Mouse (Mus musculus) inflammation-experienced regulatory T-cells, adult 16 weeks (primary cell): Measurements from ENCODE around the gene Wfdc15b. TPM values are rescaled to one million over a fixed set of nuclear protein-coding genes. Genes with fewer than 3 reads are reported as not detected.

Experiments
- polyA plus RNA-seq: library from polyadenylated mRNA; unstranded; fragments of 100-300 nt; shearing (Covaris generic); gene quantifications from one replicate; pipeline ENCODE4 v1.2.1, GENCODE M21; 2017

The Wfdc15b gene
- polyA plus RNA-seq, result not detected

GRCm38 (mm10) chr2:164221522-164221921 lies at the start of gene Wfdc15b:
Gene Wfdc15b (minus strand): TSS chr2:164221660.

DNA sequence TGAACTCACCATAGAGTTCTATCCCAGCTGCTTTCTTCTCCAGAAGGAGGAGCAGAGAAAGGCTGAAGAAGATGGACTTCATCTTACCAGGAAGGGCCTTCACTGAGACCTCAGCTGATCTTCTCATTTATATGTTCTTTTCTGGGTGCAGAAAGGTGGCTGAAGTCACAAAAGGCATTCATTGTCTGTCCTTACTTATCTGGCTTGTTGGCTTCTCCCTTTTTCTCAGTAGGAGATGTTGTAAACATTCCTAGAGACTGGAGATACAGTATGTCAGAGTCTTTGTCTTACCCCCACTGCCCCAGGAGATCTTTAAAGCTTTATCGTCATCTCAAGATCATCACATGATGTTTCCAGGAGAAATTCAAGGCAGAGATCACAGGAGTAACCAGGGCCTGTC lies 35.1 kb upstream of the Wfdc15b start, which contains the start of gene Svs3b:
Svs3b (minus strand) TSS at position 101 of the 400 bp plus-strand sequence.

GRCm38 (mm10) chr2:164238366-164238765 lies 16.9 kb upstream of the Wfdc15b start, which contains the start of gene Svs2:
Gene Svs2 (minus strand): TSS chr2:164238466.

GRCm38 (mm10) chr2:164199626-164200327 lies 21.7 kb downstream of the Wfdc15b start, which contains the start of gene Wfdc15a:
Gene Wfdc15a (minus strand): TSS chr2:164200130.

DNA sequence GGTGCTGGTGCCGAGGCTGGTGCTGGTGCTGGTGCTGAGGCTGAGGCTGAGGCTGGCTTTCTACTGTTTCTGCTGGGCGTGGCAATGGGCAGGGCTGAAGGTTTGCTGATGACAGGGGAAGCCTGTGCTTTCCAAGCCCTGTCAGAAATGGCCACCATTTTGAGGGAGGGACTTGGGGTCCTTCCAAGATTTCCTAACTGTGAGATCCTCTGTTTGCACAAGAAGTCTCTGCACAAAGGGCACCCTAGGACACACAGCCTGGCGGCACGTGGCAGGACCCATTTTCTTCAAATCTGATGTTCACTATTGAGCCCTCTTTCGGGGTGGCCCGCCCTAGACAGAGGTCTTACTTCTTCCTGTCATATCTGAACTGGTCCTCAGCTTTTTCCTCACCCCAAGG lies 30.9 kb downstream of the Wfdc15b start, which contains the start of gene Wfdc12:
Wfdc12 (minus strand) TSS at position 33 of the 400 bp plus-strand sequence.

GRCm38 (mm10) chr2:164182692-164183255 lies 38.7 kb downstream of the Wfdc15b start, which contains the start of gene Wfdc5:
Gene Wfdc5 (minus strand): TSS chr2:164182742.

DNA sequence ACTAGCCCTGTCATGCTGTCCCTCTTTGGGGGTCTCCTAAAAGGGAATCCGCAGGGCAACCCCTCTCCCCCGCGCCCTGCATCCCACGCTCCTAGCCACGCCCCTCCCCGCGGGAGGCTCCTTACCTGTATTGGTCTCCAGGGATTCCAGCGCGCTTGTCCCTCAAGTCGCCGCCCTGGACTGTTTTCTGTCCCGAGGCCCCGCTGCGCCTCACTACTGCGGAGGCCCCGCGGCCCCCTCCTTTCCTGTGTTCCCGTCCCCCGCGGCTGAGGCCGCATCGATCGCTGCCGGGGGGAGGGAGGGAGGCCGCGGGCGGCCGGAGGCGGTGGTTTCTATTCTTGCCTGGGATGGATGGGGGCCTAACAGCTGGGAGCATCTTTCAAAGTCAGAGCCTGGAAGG lies 50.6 kb downstream of the Wfdc15b start, which contains the start of gene Kcns1:
Kcns1 (minus strand) TSS at position 212 of the 400 bp plus-strand sequence.

Other genes starting within 250 kb of the Wfdc15b start
- gene Ywhab, start 226.7 kb downstream of the Wfdc15b start, polyA plus RNA-seq, result 92.4 TPM
- gene Pabpc1l, start 196.2 kb downstream of the Wfdc15b start, polyA plus RNA-seq, result 1.9 TPM
- 300 TPM for gene Stk4, start 151.3 kb downstream of the Wfdc15b start, polyA plus RNA-seq
- gene Tomm34, start 150.5 kb downstream of the Wfdc15b start, polyA plus RNA-seq, result 143 TPM
- not detected for gene Kcns1, start 50.5 kb downstream of the Wfdc15b start, polyA plus RNA-seq
- gene Wfdc5, start 38.9 kb downstream of the Wfdc15b start, polyA plus RNA-seq, result not detected
- gene Wfdc12, start 31.1 kb downstream of the Wfdc15b start, polyA plus RNA-seq, result not detected
- gene Wfdc15a, start 21.5 kb downstream of the Wfdc15b start, polyA plus RNA-seq, result not detected
- not detected for gene Svs2, start 16.8 kb upstream of the Wfdc15b start, polyA plus RNA-seq
- gene Svs3b, start 35.0 kb upstream of the Wfdc15b start, polyA plus RNA-seq, result not detected
- gene Svs4, start 56.8 kb upstream of the Wfdc15b start, polyA plus RNA-seq, result not detected
- gene Svs3a, start 67.6 kb upstream of the Wfdc15b start, polyA plus RNA-seq, result not detected
- not detected for gene Svs6, start 95.1 kb upstream of the Wfdc15b start, polyA plus RNA-seq
- not detected for gene Svs5, start 111.1 kb upstream of the Wfdc15b start, polyA plus RNA-seq
- 25.8 TPM for gene Slpi, start 167.4 kb upstream of the Wfdc15b start, polyA plus RNA-seq
- not detected for gene Rbpjl, start 181.5 kb upstream of the Wfdc15b start, polyA plus RNA-seq
- not detected for gene Matn4, start 183.5 kb upstream of the Wfdc15b start, polyA plus RNA-seq
- gene Sdc4, start 222.2 kb upstream of the Wfdc15b start, polyA plus RNA-seq, result 46.9 TPM
- 27.2 TPM for gene Sys1, start 235.3 kb upstream of the Wfdc15b start, polyA plus RNA-seq
- gene Gm20458, start 239.3 kb upstream of the Wfdc15b start, polyA plus RNA-seq, result 1.4 TPM